Mouse (Mus musculus) limb, embryonic 13.5 days (tissue): ENCODE measurements around the gene Aspg. TPM values are rescaled to one million over a fixed set of nuclear protein-coding genes. Genes with fewer than 3 reads are reported as not detected.

Experiments used
- ATAC-seq: fragments of 200-750 bp; cut with Nextera tagmentation; 2 replicates; pipeline ENCODE4 v1.8.0; 2017; ENCODE audit warnings: low read depth, moderate number of reproducible peaks, moderate TSS enrichment; ENCODE audit not compliant: low FRiP score
- H3K27ac ChIP-seq: fragments of 300-500 bp; sonication (generic); 2 replicates; pipeline ENCODE4 v1.5.1; 2015; ENCODE audit warnings: inconsistent platforms, mild to moderate bottlenecking, moderate library complexity
- H3K27me3 ChIP-seq: fragments of 300-500 bp; sonication (generic); 2 replicates; pipeline ENCODE4 v1.6.1; 2015; ENCODE audit warnings: mild to moderate bottlenecking, inconsistent platforms
- H3K36me3 ChIP-seq: fragments of 300-500 bp; sonication (generic); 2 replicates; pipeline ENCODE4 v1.6.1; 2015; ENCODE audit warnings: inconsistent platforms, mild to moderate bottlenecking, moderate library complexity
- H3K4me1 ChIP-seq: fragments of 300-500 bp; sonication (generic); 2 replicates; pipeline ENCODE4 v1.6.1; 2015; ENCODE audit warnings: inconsistent platforms
- H3K4me2 ChIP-seq: fragments of 300-500 bp; sonication (generic); replicated peaks from 2 replicates; pipeline ENCODE4 v1.6.1; 2015; ENCODE audit warnings: inconsistent platforms, mild to moderate bottlenecking, moderate library complexity
- H3K4me3 ChIP-seq: fragments of 300-500 bp; sonication (generic); 2 replicates; pipeline ENCODE4 v1.5.1; 2015; ENCODE audit warnings: moderate library complexity, mild to moderate bottlenecking, inconsistent platforms
- H3K9ac ChIP-seq: fragments of 300-500 bp; sonication (generic); 2 replicates; pipeline ENCODE4 v1.6.1; 2015; ENCODE audit warnings: mild to moderate bottlenecking, inconsistent platforms
- H3K9me3 ChIP-seq: fragments of 300-500 bp; sonication (generic); 2 replicates; pipeline ENCODE4 v1.6.1; 2016; ENCODE audit warnings: inconsistent platforms
- WGBS: fragments of 180-500 bp; shearing (Covaris S2); methylation state at CpG from one replicate; pipeline ENCODE4 v1.1.7; 2015; 5-methylcytosine and 5-hydroxymethylcytosine counted together
- polyA plus RNA-seq: library from polyadenylated mRNA; unstranded; fragments of >200 nt; fragmentation: Nextera tagmentation; extraction: Ambion mirVana; gene quantifications from 2 replicates; pipeline ENCODE4 v1.2.1, GENCODE M21; 2015

Gene Aspg
- polyA plus RNA-seq, 1 experiment from 2014 or later = 2.1 TPM

DNA sequence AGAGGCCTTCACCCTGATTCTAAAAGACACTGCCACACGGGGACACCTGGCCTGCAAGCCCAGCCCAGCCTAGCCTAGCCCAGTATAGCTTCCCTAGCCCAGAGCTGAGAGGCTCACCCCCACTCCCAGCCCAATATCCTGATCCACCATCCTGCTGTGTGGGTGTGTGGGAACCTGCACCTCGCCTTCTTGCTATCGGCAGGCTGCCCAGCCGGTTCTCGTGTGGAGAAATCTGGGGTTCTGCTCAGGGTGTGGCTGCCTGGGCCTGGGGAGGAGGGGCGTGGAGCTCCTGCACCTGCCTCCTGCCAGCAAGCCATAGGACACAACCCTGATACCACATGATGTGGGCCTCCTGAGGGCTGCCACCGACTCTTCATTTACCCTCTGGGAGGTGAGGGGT, 11.2 kb downstream of the Aspg start:
- no peak overlapping the region for H3K9ac ChIP-seq
- no peaks in the 10 kb centered on the region for H3K9me3 ChIP-seq
- ATAC-seq = no peak
- H3K4me1 ChIP-seq = 0 out of 2 replicates have a peak, but pooled peaks cover 10% of the 10 kb centered on the region
- WGBS = 77% methylated on average over 7 of the region's 7 CpGs
- H3K4me2 ChIP-seq = no peak overlapping the region
- H3K27ac ChIP-seq = no peak overlapping the region
- H3K4me3 ChIP-seq = no peak overlapping the region
- no peaks in the 10 kb centered on the region for H3K36me3 ChIP-seq
- H3K27me3 ChIP-seq = no peaks in the 10 kb centered on the region

- no peak for ATAC-seq
- WGBS = 83% methylated on average over 3 of the region's 3 CpGs
- Histone ChIP-seq H3K36me3 (no peaks in the 10 kb centered on the region), H3K27ac (no peak overlapping the region), H3K4me3 (no peak overlapping the region), H3K9me3 (no peaks in the 10 kb centered on the region), H3K9ac (no peak overlapping the region), H3K4me2 (no peak overlapping the region), H3K4me1 (peaks cover 10% of the 10 kb centered on the region), H3K27me3 (no peaks in the 10 kb centered on the region)
Observed at GRCm38 (mm10) chr12:112121188-112121587, 14.7 kb downstream of the Aspg start.

GRCm38 (mm10) chr12:112125903-112126302, 19.4 kb downstream of the Aspg start:
- WGBS = 55% methylated on average over 14 of the region's 14 CpGs
- H3K4me3 ChIP-seq = no peak overlapping the region
- H3K4me1 ChIP-seq = peaks cover 18% of the 10 kb centered on the region
- H3K9ac ChIP-seq = no peak overlapping the region
- peaks cover 16% of the 10 kb centered on the region for H3K27me3 ChIP-seq
- H3K27ac ChIP-seq = no peak overlapping the region
- no peak for ATAC-seq
- H3K9me3 ChIP-seq = no peaks in the 10 kb centered on the region
- no peak overlapping the region for H3K4me2 ChIP-seq
- no peaks in the 10 kb centered on the region for H3K36me3 ChIP-seq

- Histone ChIP-seq H3K4me1 (peaks cover 23% of the 10 kb centered on the region), H3K4me2 (no peak overlapping the region), H3K36me3 (no peaks in the 10 kb centered on the region), H3K27ac (no peak overlapping the region), H3K9me3 (no peaks in the 10 kb centered on the region), H3K27me3 (peaks cover 28% of the 10 kb centered on the region), H3K4me3 (no peak overlapping the region), H3K9ac (no peak overlapping the region)
- no peak for ATAC-seq
- 63% methylated on average over 14 of the region's 14 CpGs for WGBS
Observed at GRCm38 (mm10) chr12:112126931-112127635, 20.6 kb downstream of the Aspg start.

DNA sequence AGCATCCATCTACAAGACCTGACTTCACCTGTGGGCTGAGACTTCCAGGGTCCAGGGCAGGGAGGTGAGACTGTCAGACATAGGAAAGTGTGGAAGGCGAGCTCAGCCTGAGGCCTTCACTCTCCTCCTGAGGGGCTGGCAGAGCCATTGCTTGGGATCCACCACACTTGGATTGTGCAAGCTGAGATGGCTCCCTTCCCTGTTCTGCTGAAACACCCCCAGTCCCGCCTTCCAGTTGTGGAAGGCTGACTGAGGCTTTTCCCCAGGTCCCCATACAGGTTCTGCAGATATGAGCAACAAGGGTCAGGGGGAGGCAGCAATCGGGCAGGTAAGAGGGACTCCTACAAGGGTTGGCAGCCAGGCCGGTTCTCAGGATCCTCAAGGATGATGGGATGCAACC, 22.0 kb downstream of the Aspg start:
- no peak for ATAC-seq
- H3K36me3 ChIP-seq = no peaks in the 10 kb centered on the region
- peaks cover 23% of the 10 kb centered on the region for H3K4me1 ChIP-seq
- H3K27me3 ChIP-seq = peaks cover 42% of the 10 kb centered on the region
- H3K9ac ChIP-seq = no peak overlapping the region; the same call in 1 of the 2 replicates
- no peak overlapping the region for H3K27ac ChIP-seq
- H3K4me3 ChIP-seq = no peak overlapping the region
- no peak overlapping the region for H3K4me2 ChIP-seq
- 74% methylated on average over 4 of the region's 4 CpGs for WGBS
- H3K9me3 ChIP-seq = no peaks in the 10 kb centered on the region

GRCm38 (mm10) chr12:112129300-112129856, 22.9 kb downstream of the Aspg start:
- Histone ChIP-seq H3K4me2 (no peak overlapping the region), H3K9ac (no peak overlapping the region), H3K9me3 (no peaks in the 10 kb centered on the region), H3K36me3 (no peaks in the 10 kb centered on the region), H3K4me3 (no peak overlapping the region), H3K27me3 (peaks cover 49% of the 10 kb centered on the region), H3K27ac (no peak overlapping the region), H3K4me1 (peaks cover 23% of the 10 kb centered on the region)
- WGBS = 65% methylated on average over 6 of the region's 6 CpGs
- no peak for ATAC-seq

- H3K4me3 ChIP-seq = peak overlapping the region; percentile 77
- peak overlapping the region; percentile 83 for H3K9ac ChIP-seq
- H3K27ac ChIP-seq = no peak overlapping the region
- H3K4me1 ChIP-seq = peaks cover 22% of the 10 kb centered on the region
- peaks cover 56% of the 10 kb centered on the region for H3K27me3 ChIP-seq
- peak overlapping the region; percentile 83 for H3K4me2 ChIP-seq
- H3K9me3 ChIP-seq = no peaks in the 10 kb centered on the region
- WGBS = under 1% methylated on average over 76 of the region's 79 CpGs
- ATAC-seq = peak; percentile 66
- H3K36me3 ChIP-seq = no peaks in the 10 kb centered on the region
Observed at GRCm38 (mm10) chr12:112130161-112130860, 23.8 kb downstream of the Aspg start.

DNA sequence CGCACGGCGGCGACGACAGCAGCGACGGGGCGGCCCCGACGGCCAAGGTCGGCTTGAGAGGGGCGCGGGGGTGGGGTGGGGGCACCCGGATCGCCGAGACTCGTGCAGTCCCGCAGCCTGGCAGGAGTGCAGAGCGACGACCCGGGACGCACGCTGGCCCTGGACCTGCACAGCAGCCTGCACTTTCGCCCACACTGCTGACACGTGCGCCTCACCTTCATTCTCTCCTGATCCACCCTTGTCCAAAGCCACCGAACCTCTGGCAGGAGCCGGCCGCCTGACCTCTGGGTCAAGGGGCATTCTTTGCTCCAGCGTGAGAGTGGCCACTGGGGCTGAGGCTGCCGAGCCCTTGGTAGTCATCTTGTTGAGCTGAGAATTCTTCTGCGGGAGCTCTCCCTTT, 24.5 kb downstream of the Aspg start:
- Histone ChIP-seq H3K9ac (peak overlapping the region; percentile 83), H3K4me2 (peak overlapping the region; percentile 83), H3K4me1 (peaks cover 16% of the 10 kb centered on the region), H3K27me3 (peaks cover 62% of the 10 kb centered on the region), H3K36me3 (no peaks in the 10 kb centered on the region), H3K9me3 (no peaks in the 10 kb centered on the region), H3K4me3 (peak overlapping the region; percentile 77), H3K27ac (no peak overlapping the region)
- 0 out of 2 replicates have a peak, but pooled peaks have one; percentile 38 for ATAC-seq
- 15% methylated on average over 28 of the region's 32 CpGs for WGBS

GRCm38 (mm10) chr12:112140231-112140630, 33.8 kb downstream of the Aspg start:
- H3K27me3 ChIP-seq = peaks cover 55% of the 10 kb centered on the region
- no peak overlapping the region for H3K4me2 ChIP-seq
- no peak for ATAC-seq
- no peaks in the 10 kb centered on the region for H3K9me3 ChIP-seq
- no peak overlapping the region for H3K27ac ChIP-seq
- no peak overlapping the region for H3K9ac ChIP-seq
- WGBS = 5% methylated on average over 5 of the region's 5 CpGs
- H3K4me3 ChIP-seq = no peak overlapping the region
- H3K4me1 ChIP-seq = peaks cover 19% of the 10 kb centered on the region
- no peaks in the 10 kb centered on the region for H3K36me3 ChIP-seq

GRCm38 (mm10) chr12:112140745-112141144, 34.3 kb downstream of the Aspg start:
- Histone ChIP-seq H3K9me3 (no peaks in the 10 kb centered on the region), H3K4me2 (no peak overlapping the region), H3K36me3 (no peaks in the 10 kb centered on the region), H3K4me1 (peaks cover 24% of the 10 kb centered on the region), H3K27ac (no peak overlapping the region), H3K9ac (no peak overlapping the region), H3K4me3 (no peak overlapping the region), H3K27me3 (peaks cover 50% of the 10 kb centered on the region)
- ATAC-seq = no peak
- WGBS = 58% methylated on average over 7 of the region's 7 CpGs

- Histone ChIP-seq H3K4me3 (no peak overlapping the region), H3K4me2 (no peak overlapping the region), H3K9ac (no peak overlapping the region), H3K36me3 (no peaks in the 10 kb centered on the region), H3K27ac (no peak overlapping the region), H3K4me1 (peaks cover 27% of the 10 kb centered on the region), H3K9me3 (no peaks in the 10 kb centered on the region), H3K27me3 (peaks cover 48% of the 10 kb centered on the region)
- 2% methylated on average over 6 of the region's 6 CpGs for WGBS
- ATAC-seq = no peak
Observed at GRCm38 (mm10) chr12:112141300-112141699, 34.8 kb downstream of the Aspg start.

DNA sequence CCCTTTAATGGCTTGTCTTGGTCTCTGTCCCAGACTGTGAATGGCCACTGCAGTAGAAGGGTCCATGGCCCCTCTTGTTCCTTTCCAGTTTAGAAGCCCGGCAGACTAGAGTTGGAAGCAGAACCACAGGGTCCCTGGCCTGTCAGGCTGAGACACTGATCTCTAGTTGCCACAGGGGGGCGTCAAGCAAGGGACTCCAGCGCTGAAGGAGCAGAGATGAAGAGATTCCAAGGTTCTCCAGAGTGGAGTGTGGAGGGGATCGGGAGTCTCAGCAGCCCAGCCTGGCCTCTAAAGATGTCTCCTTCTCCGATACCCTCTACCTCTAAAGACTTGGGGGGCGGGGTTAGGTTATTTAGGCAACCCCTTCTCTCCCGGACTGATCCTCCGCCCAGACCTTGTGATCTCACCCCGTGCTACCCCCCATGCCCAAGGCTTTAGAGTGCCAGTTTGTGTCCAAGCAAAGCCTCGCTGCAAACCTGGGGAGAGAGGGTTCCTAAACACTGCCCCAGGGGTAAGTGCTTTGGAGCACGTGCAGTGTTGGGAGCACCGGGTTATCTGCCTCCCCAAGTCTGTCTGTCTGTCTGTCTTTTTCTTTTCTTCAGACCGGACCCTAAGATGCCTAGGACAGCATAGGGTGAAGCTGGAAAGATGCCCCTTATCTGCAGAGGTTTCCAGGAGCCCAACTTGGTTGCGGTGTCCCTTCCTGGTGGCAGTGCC, 36.8 kb downstream of the Aspg start:
- H3K4me2 ChIP-seq = peak overlapping the region; percentile 94
- H3K4me3 ChIP-seq = peak overlapping the region; percentile 66
- ATAC-seq = no peak
- H3K4me1 ChIP-seq = peaks cover 47% of the 10 kb centered on the region
- peaks cover 56% of the 10 kb centered on the region for H3K27me3 ChIP-seq
- no peaks in the 10 kb centered on the region for H3K9me3 ChIP-seq
- no peak overlapping the region for H3K9ac ChIP-seq
- WGBS = 3% methylated on average over 14 of the region's 14 CpGs
- H3K36me3 ChIP-seq = no peaks in the 10 kb centered on the region
- no peak overlapping the region for H3K27ac ChIP-seq
